Mouse (Mus musculus): ENCODE results near the gene Evx1.

Evx1 gene

DNA sequence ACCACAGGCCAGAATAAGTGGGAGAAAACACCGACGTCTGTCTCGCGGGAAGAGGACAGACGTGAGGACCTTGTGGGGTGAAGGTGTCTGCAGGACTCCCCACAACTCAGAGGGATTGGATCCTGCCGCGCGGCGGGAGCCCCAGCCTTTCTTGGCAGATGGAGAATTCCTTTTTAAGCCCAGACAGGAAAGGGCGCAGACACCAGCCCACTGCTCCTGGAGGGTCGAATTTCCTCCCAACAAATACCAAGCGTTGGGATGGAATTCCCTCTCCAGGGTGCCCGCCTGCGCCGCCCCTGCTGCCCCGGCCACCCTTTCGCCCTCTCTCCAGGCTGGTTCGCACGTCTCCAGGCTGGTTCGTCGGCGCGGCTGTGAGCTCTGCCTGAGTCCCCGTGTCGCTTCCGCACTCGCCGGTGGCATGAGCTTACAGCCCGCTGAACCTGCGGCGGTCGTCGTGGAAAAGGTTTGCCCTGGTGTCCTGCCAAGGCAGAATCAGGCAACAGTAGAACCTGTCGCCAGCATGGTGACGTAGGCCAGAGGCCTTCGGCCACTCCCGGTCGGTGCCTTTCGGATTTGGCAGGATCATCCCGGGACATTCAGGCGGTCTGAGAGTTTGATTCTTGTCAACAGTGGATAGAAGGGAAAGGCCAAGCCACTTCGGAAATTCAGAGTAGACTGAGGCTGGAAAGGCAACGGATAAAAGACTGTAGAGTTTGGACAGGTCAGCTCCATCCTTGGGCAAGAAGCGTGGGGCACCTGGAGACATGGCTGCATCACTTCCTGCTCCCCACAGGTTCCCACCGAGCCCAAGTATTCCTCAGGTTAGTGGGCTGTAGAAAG is 22.1 kb upstream of the Evx1 start:
- DNase-seq: no peak

- no peak for DNase-seq
Observed at GRCm38 (mm10) chr6:52292328-52292727, 21.0 kb upstream of the Evx1 start.

DNA sequence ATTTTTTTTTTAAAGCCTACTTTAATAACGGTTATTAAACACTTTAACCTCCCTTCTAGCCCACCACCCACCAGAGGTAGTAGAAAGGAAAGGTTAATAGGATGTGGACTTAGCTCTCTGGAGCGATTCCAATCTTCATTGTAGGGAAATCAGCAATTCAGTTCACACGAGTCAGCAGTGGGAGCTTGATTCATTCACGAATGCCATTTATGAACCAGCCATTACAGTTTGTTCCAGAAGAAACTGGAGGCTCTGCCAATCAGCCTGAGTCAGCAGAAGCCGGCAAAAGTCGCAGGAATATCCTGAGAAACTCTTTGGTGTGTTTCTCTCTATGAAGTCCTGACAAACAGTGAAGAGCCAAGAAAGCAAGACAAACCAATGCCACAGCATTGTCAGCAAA is 18.7 kb upstream of the Evx1 start:
- DNase-seq: no peak

- DNase-seq: no peak
Observed at GRCm38 (mm10) chr6:52298511-52298910, 14.8 kb upstream of the Evx1 start.

GRCm38 (mm10) chr6:52300806-52301205 is 12.5 kb upstream of the Evx1 start:
- DNase-seq: no peak

- DNase-seq: no peak
Observed at GRCm38 (mm10) chr6:52303426-52303825, 9.9 kb upstream of the Evx1 start.

DNA sequence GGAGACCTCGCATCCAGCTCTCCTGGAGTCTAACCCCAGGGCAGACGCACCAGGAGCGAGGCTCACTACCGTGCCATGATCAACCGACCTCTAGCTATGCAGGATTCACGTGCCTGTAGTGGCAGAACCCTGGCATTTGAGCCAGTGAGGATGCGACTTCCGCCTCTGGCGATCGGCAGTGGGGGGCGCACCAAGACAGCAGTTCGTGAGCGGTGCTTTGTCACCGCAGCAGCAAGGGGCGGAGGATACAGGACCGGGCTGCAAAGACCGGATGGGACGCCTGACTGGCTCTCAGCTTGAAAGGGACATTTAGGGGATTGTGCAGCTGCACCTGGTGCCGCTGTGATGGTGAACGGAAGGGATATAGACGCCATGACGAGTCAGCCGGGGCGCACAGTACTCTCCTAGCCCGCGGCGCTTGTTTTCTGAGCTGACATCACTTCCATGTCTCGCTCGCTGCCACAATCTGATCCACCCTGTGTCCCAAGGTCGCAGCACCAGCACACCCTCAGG is 7.4 kb upstream of the Evx1 start:
- peak in 1 of 2 experiments; percentile 11 for DNase-seq

GRCm38 (mm10) chr6:52309766-52310165 is 3.5 kb upstream of the Evx1 start:
- no peak for DNase-seq

- DNase-seq: no peak
Observed at GRCm38 (mm10) chr6:52310366-52310765, 2.9 kb upstream of the Evx1 start.

- no peak for DNase-seq
Observed at GRCm38 (mm10) chr6:52311661-52312557, 1.4 kb upstream of the Evx1 start.

DNA sequence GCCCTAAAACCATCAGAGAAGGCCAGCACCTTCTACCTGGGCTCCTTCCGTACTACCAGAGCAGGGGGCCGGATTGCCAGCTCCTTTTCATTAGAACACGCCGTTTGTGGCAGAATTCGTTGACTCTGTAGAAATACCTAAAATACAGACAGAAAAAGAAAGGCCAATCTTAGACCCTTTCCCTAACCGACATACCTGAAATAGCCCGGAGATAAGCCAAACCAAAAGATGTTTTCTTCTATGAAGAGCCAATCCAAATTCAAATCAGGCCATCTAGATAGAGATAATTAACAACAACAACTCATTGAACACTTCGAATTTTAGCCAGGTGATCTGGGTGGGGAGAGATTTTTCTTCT is 761 bp upstream of the Evx1 start:
- DNase-seq: no peak

- no peak for DNase-seq
Observed at GRCm38 (mm10) chr6:52314304-52315100, 1.2 kb downstream of the Evx1 start.

DNA sequence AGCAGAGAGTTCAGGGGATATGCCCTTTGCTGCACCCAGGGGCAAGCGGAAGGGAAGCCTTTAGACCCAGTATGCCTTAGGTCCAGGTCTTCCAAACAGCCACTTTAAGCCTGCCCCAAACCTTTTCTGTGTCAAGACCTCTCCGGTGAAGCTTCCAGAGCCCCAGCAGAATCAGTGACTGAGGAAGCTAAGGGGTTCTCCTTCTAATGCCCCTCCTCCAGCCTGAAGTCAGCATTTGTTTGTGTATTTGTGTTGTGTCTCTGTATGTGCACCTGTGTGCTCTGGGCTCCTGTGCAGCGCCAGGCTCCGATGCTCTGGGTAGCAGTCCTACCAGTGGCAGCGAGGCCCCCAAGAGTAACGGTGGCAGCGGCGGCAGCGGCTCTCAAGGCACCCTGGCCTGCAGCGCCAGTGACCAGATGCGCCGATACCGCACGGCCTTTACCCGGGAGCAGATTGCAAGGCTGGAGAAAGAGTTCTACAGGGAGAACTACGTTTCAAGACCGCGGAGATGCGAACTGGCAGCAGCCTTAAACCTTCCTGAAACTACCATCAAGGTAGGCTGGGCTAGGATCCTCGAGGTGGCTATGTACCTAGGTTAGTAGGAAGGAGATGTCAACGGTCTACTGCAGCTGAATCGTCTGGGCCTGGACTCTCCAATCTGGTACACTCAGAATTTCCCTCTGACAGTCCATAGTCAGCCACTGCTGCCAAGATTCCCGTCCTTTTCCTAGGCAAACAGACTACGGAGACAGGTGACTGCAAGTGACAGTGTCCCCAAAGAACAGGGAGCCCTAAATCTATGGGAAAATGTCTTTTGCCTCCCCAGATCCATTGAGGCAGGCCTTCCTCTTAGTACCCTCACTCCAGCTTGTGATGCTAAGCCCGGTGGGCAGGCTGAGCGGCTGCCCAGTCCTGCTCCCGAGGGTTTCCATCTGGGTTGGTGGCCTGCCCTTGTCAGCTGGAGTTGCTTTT is 2.4 kb downstream of the Evx1 start:
- no peak for DNase-seq

DNA sequence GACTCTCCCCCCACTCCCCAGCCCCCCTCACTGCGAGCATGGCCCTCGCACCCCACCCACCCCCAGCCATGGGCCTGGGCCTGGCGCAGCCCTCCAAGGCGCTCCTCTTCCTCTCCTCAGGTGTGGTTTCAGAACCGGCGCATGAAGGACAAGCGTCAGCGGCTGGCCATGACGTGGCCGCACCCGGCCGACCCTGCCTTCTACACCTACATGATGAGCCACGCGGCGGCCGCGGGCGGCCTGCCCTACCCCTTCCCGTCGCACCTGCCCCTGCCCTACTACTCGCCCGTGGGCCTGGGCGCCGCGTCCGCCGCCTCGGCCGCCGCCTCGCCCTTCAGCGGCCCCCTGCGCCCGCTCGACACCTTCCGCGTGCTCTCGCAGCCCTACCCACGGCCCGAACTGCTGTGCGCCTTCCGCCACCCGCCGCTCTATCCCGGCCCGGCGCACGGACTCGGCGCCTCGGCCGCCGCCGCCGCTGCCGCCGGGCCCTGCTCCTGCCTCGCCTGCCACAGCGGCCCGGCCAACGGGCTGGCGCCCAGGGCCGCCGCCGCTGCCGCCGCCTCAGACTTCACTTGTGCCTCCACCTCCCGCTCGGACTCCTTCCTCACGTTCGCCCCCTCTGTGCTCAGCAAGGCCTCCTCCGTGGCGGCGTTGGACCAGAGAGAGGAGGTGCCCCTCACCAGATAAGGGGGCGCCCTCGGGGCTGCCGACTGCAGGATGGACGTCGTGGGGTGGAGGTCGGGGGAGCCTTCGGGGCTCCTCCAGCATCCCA is 3.3 kb downstream of the Evx1 start:
- DNase-seq: no peak

DNA sequence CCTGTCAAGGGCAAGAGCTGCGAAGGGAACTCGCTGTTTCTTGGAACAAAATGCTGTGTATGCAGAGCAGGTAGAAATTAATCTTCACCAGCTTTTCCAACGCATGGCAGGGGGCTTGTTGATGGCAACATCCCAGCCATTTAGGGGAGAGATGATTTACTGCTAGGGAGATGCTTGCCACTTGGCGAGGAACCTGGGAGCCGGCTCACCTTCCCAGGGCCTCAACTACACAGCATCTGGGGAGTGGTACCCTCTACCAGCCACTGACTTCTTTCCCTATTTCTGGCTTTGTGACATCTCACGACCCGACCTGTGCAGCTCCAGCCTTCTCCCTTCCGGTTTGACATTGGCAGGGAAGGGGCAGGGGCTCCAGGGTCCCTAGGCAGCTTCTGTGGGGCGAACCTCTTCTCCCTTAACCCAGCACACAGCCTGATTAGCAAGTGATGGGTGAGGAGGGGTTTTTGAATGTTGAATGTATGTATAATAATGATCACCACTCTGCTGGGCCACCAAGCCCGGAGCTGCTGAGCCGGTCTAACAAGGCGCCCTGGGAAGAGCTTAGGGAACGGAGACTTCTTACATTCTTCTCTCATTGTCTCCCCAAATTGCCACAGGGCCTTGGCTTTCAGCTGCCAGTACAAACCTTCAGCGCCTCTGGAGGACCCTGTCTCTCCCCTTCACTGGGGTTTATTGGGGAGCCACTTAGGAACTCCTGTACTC is 4.3 kb downstream of the Evx1 start:
- DNase-seq: no peak

- DNase-seq: no peak
Observed at GRCm38 (mm10) chr6:52318271-52318670, 5.0 kb downstream of the Evx1 start.

GRCm38 (mm10) chr6:52319956-52320690 is 6.8 kb downstream of the Evx1 start:
- DNase-seq: no peak

DNA sequence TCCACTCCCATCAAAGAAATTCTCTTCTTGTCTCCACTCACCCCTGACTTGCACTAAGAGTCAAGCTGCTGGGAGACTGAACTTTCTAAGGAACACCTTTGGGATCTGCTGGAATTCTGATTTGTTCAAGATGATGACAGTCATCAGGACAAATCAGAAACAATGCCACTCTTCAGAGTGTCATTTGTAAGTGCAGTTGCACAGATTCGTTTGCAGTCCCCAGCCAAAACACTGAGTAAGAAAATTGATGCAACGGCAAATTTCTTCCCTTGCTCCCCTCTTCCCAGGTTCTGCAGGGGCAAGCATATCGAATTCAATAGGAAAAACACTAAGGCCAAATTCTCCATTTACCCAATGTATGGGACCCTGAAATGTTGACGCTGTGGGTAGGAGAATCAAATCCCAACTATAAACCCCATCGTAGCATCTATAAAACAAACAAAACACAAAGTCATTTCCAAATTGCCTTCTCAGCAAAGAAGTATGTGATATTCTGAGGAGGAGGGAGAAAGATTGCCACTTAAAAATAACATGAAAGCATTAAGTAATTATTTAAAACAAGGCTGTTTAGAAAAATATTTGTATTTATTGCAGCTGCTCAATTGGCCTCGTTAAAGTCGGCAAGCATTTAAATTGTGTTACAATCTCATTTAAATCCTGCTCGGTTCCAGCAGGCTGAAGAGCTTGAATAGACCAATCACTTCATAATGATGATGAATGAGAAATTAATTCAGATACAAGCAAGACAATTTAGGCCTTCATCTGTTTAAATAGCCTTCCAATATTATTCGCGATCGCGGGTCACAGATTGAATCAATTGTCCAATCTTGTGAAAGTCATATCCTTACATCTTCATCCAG is 7.9 kb downstream of the Evx1 start:
- no peak for DNase-seq

All from cerebellum, adult 18-20 months (tissue).